Mouse (Mus musculus): ENCODE results near the gene Tshz2. TPM values are rescaled to one million over a fixed set of nuclear protein-coding genes. Genes with fewer than 3 reads are reported as not detected.

Gene Tshz2
- total and polyA plus RNA-seq, 2 experiments from 2014 or later = 26.4 to 40.8 TPM

- Histone ChIP-seq H3K9ac (replicated peaks; ENCODE audit: low read length, poor library complexity, severe bottlenecking) (no peak overlapping the region), H3K27ac (ENCODE audit: low read depth, low read length) (no peak overlapping the region), H3K4me2 (ENCODE audit: low read depth, low read length, poor library complexity, severe bottlenecking) (no peak overlapping the region), H3K9me3 (ENCODE audit: low read length) (no peaks in the 10 kb centered on the region), H3K36me3 (ENCODE audit: insufficient read depth, low read length) (no peaks in the 10 kb centered on the region), H3K27me3 (ENCODE audit: insufficient read depth, low read length) (no peaks in the 10 kb centered on the region), H3K4me1 (ENCODE audit: insufficient read depth, low read length) (no peaks in the 10 kb centered on the region), H3K4me3 (ENCODE audit: low read depth, low read length) (no peak overlapping the region)
- DNase-seq (ENCODE audit: low spot score) (no peak), ATAC-seq (ENCODE audit: low FRiP score) (no peak)
- 78% methylated on average over 7 of the region's 7 CpGs for WGBS
- TF ChIP-seq CTCF (IDR thresholded peaks at IDR 0.05) = no peak
Measured at GRCm38 (mm10) chr2:169649262-169649885, 16.6 kb downstream of the Tshz2 start.

DNA sequence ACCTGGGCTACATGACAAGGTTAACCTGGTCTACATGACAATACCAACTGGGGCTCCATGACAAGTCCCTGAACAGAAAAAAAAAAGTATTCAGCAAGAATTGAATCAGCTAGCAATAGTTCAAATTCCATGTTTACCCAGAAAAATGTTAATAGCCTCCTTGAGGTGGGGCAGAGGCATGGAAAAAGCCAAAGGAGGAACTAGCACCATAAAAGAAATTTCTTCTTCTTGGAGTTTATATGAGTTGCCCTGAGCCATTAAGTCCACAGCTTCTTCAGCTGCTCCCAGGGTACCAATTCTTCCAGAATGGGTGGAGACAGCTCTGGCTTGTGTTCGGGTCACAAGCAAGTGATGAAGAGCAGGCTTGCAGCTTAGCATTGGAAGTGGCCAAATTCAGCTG lies 20.5 kb downstream of the Tshz2 start:
- ATAC-seq (ENCODE audit: low FRiP score) = no peak
- no peaks in the 10 kb centered on the region for H3K27me3 ChIP-seq (ENCODE audit: insufficient read depth, low read length)
- no peaks in the 10 kb centered on the region for H3K4me1 ChIP-seq (ENCODE audit: insufficient read depth, low read length)
- WGBS = 94% methylated on average over 1 of the region's 1 CpGs
- no peak for TF ChIP-seq CTCF (IDR thresholded peaks at IDR 0.05)
- no peak overlapping the region for H3K9ac ChIP-seq (replicated peaks; ENCODE audit: low read length, poor library complexity, severe bottlenecking)
- no peak for DNase-seq (ENCODE audit: low spot score)
- no peak overlapping the region for H3K4me2 ChIP-seq (ENCODE audit: low read depth, low read length, poor library complexity, severe bottlenecking)
- H3K27ac ChIP-seq (ENCODE audit: low read depth, low read length) = no peak overlapping the region
- H3K4me3 ChIP-seq (ENCODE audit: low read depth, low read length) = no peak overlapping the region
- no peaks in the 10 kb centered on the region for H3K36me3 ChIP-seq (ENCODE audit: insufficient read depth, low read length)
- H3K9me3 ChIP-seq (ENCODE audit: low read length) = no peaks in the 10 kb centered on the region

DNA sequence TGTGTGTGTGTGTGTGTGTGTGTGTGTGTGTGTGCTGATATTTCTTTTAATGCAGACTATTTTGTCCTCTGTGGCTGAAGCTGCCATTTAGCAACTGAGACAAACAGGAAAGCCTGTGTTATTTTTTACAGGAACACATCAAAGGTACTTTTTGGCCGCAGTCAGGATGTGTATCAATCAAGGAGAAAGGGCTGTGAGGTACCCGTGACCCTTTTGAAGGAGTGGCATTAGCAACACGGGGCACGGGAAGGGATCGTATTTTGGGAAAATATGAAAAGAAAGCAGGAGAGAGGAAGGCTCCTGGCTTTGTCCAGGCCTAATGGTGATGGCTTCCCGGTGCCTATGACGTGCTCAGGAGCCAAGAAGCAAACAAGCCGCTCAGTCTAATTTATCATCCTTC lies 31.0 kb downstream of the Tshz2 start:
- Histone ChIP-seq H3K4me3 (ENCODE audit: low read depth, low read length) (no peak overlapping the region), H3K27ac (ENCODE audit: low read depth, low read length) (no peak overlapping the region), H3K4me2 (ENCODE audit: low read depth, low read length, poor library complexity, severe bottlenecking) (no peak overlapping the region), H3K4me1 (ENCODE audit: insufficient read depth, low read length) (peaks cover 13% of the 10 kb centered on the region; the same call in 1 of the 2 replicates), H3K9me3 (ENCODE audit: low read length) (no peaks in the 10 kb centered on the region), H3K27me3 (ENCODE audit: insufficient read depth, low read length) (no peaks in the 10 kb centered on the region), H3K36me3 (ENCODE audit: insufficient read depth, low read length) (no peaks in the 10 kb centered on the region), H3K9ac (replicated peaks; ENCODE audit: low read length, poor library complexity, severe bottlenecking) (no peak overlapping the region)
- TF ChIP-seq CTCF (IDR thresholded peaks at IDR 0.05) = no peak
- DNase-seq (ENCODE audit: low spot score) = no peak
- no peak for ATAC-seq (ENCODE audit: low FRiP score)
- WGBS = 72% methylated on average over 8 of the region's 8 CpGs

DNA sequence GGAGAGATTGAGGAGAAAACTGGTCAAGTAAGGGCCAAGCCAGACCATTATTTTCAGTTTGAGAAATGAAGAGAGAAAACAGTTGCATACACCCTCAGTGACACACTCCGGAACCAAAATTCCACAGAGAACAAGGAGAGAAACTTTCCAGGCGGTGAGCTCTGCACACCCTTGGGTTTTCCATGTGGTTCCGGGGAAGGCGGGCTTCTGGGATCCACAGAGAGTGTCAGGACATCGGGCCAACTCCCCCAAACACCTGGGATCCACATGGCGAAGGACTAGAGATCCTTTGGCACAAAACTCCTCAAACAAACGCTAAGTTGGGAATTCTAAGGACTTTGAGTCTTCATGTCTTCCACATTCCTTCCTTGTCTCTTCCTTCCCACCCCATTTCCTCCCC lies 38.5 kb downstream of the Tshz2 start:
- Histone ChIP-seq H3K9me3 (ENCODE audit: low read length) (no peaks in the 10 kb centered on the region), H3K36me3 (ENCODE audit: insufficient read depth, low read length) (no peaks in the 10 kb centered on the region), H3K4me3 (ENCODE audit: low read depth, low read length) (no peak overlapping the region), H3K27me3 (ENCODE audit: insufficient read depth, low read length) (no peaks in the 10 kb centered on the region), H3K9ac (replicated peaks; ENCODE audit: low read length, poor library complexity, severe bottlenecking) (no peak overlapping the region), H3K4me2 (ENCODE audit: low read depth, low read length, poor library complexity, severe bottlenecking) (no peak overlapping the region), H3K4me1 (ENCODE audit: insufficient read depth, low read length) (peaks cover 13% of the 10 kb centered on the region; the same call in 1 of the 2 replicates), H3K27ac (ENCODE audit: low read depth, low read length) (no peak overlapping the region)
- no peak for TF ChIP-seq CTCF (IDR thresholded peaks at IDR 0.05)
- 96% methylated on average over 7 of the region's 7 CpGs for WGBS
- DNase-seq (ENCODE audit: low spot score) (no peak), ATAC-seq (ENCODE audit: low FRiP score) (no peak)

- Histone ChIP-seq H3K36me3 (ENCODE audit: insufficient read depth, low read length) (no peaks in the 10 kb centered on the region), H3K9me3 (ENCODE audit: low read length) (no peaks in the 10 kb centered on the region), H3K9ac (replicated peaks; ENCODE audit: low read length, poor library complexity, severe bottlenecking) (no peak overlapping the region), H3K4me3 (ENCODE audit: low read depth, low read length) (no peak overlapping the region), H3K4me2 (ENCODE audit: low read depth, low read length, poor library complexity, severe bottlenecking) (no peak overlapping the region), H3K4me1 (ENCODE audit: insufficient read depth, low read length) (no peaks in the 10 kb centered on the region), H3K27me3 (ENCODE audit: insufficient read depth, low read length) (no peaks in the 10 kb centered on the region), H3K27ac (ENCODE audit: low read depth, low read length) (no peak overlapping the region)
- WGBS = 78% methylated on average over 6 of the region's 6 CpGs
- peak; percentile 33 for DNase-seq (ENCODE audit: low spot score)
- TF ChIP-seq CTCF (IDR thresholded peaks at IDR 0.05) = peak; percentile 20; the same call in 1 of the 2 replicates
- ATAC-seq (ENCODE audit: low FRiP score) = no peak
Measured at GRCm38 (mm10) chr2:169673786-169674185, 41.0 kb downstream of the Tshz2 start.

GRCm38 (mm10) chr2:169674209-169674608 lies 41.4 kb downstream of the Tshz2 start:
- Histone ChIP-seq H3K27me3 (ENCODE audit: insufficient read depth, low read length) (no peaks in the 10 kb centered on the region), H3K27ac (ENCODE audit: low read depth, low read length) (no peak overlapping the region), H3K4me3 (ENCODE audit: low read depth, low read length) (no peak overlapping the region), H3K4me1 (ENCODE audit: insufficient read depth, low read length) (no peaks in the 10 kb centered on the region), H3K9ac (replicated peaks; ENCODE audit: low read length, poor library complexity, severe bottlenecking) (no peak overlapping the region), H3K4me2 (ENCODE audit: low read depth, low read length, poor library complexity, severe bottlenecking) (no peak overlapping the region), H3K9me3 (ENCODE audit: low read length) (no peaks in the 10 kb centered on the region), H3K36me3 (ENCODE audit: insufficient read depth, low read length) (no peaks in the 10 kb centered on the region)
- TF ChIP-seq CTCF (IDR thresholded peaks at IDR 0.05) = no peak
- 85% methylated on average over 5 of the region's 5 CpGs for WGBS
- ATAC-seq (ENCODE audit: low FRiP score) (no peak), DNase-seq (ENCODE audit: low spot score) (no peak)
